Mouse (Mus musculus): ENCODE data around the gene Vmn2r80.
"Not testable (repeated sequence)": the region's sequence is repeated elsewhere in the genome, so short reads cannot be mapped to it uniquely, and the experiment has no call there.

Gene Vmn2r80

DNA sequence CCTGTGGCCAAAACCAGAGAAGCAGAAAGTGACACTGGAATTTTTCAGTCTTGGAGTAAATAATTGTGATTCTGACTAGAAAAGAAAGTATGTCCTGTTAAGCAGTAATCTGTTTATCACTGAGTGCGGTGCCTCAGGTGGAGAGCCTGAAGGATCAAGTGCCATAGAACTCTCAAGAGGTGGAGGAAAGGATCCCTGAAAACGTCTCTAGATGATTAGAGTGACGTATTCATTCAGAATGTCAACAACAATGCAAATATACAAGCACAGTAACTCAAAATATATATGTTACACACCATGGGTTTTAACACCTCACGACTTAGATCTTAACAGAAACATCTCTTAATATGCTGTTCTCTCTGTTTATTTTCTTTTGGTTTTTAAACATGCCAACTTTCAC is at the start of gene Vmn2r80:
TSS of gene Vmn2r80 (plus strand) at position 301 of the 400 bp plus-strand sequence.
- DNase-seq (ENCODE audit: low read depth, low spot score), result not testable (repeated sequence)

DNA sequence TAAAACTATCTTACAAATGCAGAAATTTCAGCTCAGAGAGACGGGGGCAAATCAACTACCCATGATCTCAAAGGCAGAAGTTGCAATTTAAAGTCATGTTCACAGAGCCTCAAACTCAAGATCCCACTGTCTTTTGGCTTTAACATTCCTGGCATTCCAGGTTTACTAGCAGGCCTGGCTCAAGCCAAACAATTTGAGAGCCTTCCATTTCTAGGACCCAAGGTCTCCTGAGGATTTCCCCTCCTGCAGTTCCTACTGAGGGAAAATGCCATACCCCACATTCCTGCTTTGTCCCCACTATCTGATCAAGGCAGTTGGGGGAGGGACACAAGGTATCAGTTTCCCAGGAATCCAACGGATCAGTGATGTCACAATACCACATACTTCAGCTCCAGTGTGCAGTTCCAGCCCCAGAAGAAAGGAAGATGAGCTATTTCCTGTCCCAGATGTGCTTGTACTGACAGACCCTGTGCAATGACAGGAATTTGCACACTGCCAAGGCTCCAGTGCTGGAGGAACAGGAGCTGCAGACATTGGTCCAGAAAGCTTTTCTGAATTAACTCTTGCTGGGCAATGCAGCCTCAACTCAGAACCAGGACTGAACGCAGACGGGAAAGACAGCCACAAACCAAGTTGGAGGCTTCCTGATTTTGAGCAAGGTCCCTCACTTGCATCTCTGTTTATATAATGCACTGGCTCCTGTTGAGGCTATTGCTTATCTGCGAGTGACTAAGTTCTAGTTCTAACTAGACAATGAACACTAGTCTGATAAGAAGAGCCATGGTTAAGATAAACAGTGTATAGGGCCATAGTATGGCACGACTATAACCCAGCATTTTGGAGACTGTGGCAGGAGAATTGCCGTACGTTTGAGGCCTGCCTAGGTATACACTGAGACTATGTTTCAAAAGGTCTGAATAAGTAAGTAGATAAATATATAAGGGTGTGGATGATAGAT is 42.0 kb upstream of the Vmn2r80 start:
- DNase-seq (ENCODE audit: low read depth, low spot score), result no peak

DNA sequence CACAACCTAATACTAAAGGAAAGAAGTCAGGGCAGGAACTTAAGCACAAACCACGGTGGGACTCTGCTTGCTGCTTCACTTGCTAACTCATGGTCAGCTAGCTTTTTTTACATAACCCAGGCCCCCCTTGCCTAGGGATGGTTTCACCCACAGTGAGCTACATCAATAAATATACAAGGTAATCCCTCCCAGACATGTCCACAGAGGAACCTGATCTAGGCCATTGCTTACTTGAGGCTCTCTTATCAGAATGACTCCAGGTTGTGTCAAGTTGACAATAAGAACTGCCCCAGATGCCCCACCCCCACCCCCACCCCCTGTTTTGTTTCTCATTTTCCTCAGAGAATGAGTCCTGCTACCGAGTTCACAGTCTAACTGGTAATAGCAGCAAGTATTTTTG is 41.0 kb upstream of the Vmn2r80 start:
- DNase-seq (ENCODE audit: low read depth, low spot score), result no peak

DNA sequence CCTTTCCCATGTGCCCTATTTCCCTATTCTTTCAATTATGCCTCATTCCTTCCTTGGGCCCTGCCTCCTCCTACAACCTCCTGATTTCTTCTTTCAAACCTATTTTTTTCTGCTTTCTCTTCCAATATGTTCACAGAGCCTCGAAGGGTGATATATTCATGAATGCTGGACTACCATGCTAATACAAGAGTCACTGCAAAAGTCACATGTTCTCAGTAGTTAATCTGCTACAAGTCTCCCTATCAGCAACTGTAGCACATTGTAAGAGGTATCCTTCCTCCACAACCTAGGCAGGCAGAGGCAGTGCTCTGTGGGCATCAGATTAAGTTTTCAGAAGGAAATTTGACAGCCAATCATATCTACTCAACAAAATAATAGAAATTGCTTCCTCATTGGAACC is 39.4 kb upstream of the Vmn2r80 start:
- no peak for DNase-seq (ENCODE audit: low read depth, low spot score)

DNA sequence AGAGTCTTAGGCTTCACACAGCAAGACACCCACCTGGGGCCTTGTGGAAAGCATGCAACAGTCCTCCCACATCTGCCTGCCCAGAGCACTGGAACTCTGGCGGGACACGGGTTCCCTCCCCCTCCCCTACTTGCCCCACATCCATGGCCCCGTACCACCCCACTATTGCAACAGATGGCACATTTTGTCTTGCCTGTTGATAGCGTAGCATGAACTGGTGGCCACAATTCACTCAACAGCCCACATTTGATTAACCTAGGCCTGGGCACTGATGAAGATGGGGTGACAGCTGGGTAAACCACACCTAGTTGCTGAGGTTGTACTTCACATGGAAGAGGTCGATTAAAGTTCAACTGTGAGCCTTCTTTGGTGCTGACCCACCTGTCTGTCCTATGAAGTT is 38.1 kb upstream of the Vmn2r80 start:
- DNase-seq (ENCODE audit: low read depth, low spot score), result no peak

DNA sequence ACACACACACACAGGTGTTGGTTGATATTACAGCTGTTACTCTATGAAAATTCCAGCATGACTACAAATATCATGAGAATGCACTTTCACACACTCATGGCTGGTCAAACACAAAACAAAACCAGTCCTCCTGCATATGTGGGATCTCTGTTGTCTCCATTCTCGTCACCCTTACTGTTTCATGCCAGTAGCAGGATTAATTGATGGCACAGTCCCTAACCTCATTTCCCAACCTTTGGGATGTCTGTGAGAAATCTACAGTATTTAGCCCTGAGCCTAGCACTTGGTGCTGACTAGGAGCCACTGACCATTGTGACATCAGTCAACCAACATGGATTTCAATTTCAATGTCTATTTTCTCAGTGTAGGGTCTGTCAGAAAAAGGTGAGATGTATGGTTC is 33.5 kb upstream of the Vmn2r80 start:
- no peak for DNase-seq (ENCODE audit: low read depth, low spot score)

DNA sequence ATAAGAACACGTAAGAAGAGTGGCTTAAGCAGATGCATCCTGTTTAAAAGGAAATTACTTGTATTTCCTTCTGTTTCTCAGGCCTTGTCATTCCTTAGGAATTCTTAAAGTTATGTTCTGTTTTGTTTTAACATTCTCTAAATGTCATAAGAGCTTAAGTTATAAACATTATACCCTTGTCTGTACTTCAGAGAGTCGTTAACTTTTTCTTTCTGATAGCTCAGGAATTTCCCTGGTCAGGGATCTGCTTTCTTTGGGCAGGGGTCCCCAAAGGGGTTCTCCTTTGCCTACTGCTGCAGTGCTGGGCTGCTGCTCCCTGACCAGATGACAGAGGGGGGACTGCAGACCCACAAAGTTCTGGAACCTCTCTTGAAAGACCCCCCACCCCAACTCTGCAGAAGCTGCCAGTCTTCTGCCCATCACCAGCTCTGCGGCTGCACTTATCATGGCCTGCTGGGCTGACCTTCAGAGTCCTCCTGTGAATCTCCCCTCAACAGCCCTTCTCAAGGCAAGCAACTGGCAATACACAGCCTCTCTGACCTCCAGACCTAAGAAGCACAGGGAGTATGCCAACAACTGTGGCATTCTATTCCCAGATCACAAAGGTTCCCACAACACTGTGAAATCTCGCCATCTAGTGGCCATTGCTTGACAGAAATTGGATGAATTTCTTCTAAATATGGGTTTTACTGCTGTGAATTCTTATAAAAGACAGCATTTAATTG is 32.3 kb upstream of the Vmn2r80 start:
- peak; percentile 36 for DNase-seq (ENCODE audit: low read depth, low spot score)

DNA sequence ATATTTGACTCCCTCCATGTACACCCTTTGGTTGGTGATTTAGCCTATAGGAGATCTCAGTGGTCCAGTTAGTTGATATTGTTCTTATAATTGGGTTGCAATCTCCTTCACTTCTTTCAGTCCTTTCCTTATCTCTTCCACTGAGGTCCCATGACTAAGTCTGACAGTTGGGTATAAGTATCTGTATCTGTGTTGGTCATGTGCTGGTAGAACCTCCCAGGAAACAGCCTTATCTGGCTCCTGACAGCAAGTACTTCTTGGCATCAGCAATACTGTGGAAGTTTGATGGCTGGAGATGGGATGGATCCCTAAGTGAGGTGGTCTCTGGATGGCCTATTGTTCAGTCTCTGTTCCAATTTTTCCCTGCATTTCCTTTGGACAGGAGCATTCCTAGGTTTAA is 3.0 kb downstream of the Vmn2r80 start:
- DNase-seq (ENCODE audit: low read depth, low spot score), result no peak

DNA sequence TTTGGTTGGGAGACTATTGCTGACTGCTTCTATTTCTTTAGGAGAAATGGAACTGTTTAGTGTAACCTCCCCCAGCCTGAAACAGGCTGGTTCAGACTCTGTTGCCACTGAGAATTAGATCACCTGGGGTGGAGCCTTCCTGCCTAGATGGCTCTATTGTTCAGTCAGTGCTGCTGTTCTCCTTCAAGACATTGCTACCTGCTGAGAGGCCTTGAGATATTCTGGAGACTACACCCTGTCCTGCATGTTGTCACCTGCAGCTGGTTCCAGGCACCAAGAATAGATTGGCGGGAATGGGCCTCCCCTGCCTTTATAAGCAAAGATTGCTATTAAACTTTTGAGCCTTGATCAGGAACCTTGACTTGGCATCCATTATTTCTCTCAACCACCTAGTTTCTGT is 51.4 kb downstream of the Vmn2r80 start:
- DNase-seq (ENCODE audit: low read depth, low spot score), result not testable (repeated sequence)

DNA sequence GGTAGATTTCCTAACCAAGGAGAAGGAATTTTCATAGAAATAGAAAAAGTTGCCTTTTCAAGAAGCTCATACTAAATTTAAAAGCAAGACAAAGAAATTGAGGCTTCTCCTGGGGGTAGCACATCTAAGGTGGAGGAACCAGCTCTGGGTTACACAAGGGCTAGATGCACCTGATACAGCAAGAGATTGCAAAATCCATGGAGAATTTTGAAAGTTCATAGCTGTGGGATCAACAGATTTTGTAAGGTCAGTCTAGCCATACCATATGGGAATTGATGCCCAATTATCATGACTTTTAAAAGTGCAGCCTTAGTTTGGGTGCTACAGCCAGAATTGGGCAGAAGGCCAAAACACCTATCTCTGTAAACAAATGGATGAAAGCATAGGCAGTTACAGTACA is 71.9 kb downstream of the Vmn2r80 start:
- DNase-seq (ENCODE audit: low read depth, low spot score), result no peak

DNA sequence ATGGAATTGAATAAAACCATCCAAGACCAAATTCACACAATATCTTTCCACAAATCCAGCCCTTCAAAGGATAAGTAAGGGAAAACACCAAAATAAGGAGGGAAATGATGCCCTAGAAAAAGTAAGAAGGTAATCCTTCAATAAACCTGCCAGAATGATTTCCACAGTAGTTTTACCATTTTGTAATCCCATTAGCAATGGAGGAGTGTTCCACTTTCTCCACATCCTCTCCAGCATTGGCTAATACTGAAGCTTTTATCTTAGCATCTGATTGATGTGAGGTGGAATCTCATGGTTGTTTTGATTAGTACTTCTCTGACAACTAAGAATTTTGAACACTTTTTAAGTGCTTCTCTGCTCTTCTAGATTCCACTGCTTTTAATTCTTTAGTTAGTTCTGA is 73.0 kb downstream of the Vmn2r80 start:
- DNase-seq (ENCODE audit: low read depth, low spot score), result no peak

DNA sequence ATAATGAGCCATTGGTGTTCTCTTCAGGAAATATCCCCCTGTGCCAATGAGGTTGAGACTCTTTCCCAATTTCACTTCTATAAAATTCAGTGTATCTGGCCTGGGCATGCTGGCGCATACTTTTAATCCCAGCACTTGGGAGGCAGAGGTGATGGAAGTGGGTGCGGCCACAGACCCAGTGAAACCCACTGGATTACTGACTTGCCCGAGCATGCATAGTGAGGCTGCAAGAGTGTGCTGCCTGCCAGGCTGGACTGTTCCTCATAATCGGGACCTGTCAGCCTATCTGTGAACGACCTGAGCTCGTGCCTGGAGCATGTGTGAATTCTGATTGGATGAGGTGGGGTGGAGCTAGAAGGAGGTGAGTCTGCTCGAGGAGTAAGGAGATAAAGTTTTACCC is 73.6 kb downstream of the Vmn2r80 start:
- DNase-seq (ENCODE audit: low read depth, low spot score), result no peak
